Mouse (Mus musculus): Measurements from ENCODE around the gene Olfr275. TPM values are rescaled to one million over a fixed set of nuclear protein-coding genes. Genes with fewer than 3 reads are reported as not detected.

The Olfr275 gene
- not detected for polyA plus RNA-seq (2014; fragmentation: Illumina TruSeq; extraction: RNeasy Lipid Tissue Mini Kit (QIAGEN cat#74804); ENCODE audit: low read depth, low replicate concordance)

DNA sequence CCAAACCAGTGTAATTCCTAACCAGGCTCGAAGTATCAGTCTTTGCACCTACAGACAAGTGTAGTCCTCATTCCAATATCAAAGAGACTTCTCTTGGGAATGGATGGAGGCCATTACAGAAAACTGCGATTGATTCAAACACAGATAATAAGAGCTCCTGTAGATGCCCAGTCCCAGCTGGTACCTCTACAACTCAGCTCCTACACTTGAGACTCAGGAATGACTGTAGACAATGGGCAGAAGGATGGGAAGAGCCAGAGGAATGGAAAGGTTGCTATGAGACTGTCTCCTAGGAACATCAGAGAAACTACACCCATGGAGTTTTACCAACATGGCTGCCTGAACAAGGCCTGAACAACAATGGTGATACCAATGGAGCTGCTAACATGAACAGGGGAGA lies at the start of gene Olfr275:
Gene Olfr275 (plus strand): TSS at position 301 of the 400 bp plus-strand sequence.

DNA sequence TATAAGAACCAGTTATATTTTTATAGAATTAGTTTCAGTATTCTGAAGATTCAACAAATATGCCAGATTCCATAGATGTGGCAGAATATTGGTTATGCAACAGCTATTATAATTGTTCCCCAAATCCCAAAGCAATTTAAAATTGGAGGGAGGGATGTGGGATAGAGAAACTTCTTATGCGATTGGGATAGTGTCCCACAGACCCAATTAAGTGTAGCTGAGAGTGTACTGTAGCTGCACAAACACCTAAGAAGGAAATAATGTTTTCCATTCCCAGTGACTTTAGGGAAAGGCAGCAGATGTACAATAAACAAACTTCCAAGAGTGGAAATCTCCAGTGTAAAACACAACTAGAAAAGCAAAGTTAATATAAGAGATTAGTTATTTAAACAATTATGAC lies 44.7 kb downstream of the Olfr275 start, which contains the start of gene Olfr273:
Gene Olfr273 (minus strand): TSS at position 101 of the 400 bp plus-strand sequence.

Other genes with a start within 250 kb of the Olfr275 start
- not detected for gene Toporsl, start 218.3 kb upstream of the Olfr275 start, polyA plus RNA-seq (2014; fragmentation: Illumina TruSeq; extraction: RNeasy Lipid Tissue Mini Kit (QIAGEN cat#74804); ENCODE audit: low read depth, low replicate concordance)
- gene Olfr273, start 44.6 kb downstream of the Olfr275 start, polyA plus RNA-seq (2014; fragmentation: Illumina TruSeq; extraction: RNeasy Lipid Tissue Mini Kit (QIAGEN cat#74804); ENCODE audit: low read depth, low replicate concordance), result not detected
- gene Olfr272, start 104.6 kb downstream of the Olfr275 start, polyA plus RNA-seq (2014; fragmentation: Illumina TruSeq; extraction: RNeasy Lipid Tissue Mini Kit (QIAGEN cat#74804); ENCODE audit: low read depth, low replicate concordance), result not detected
- gene Olfr270, start 149.9 kb downstream of the Olfr275 start, polyA plus RNA-seq (2014; fragmentation: Illumina TruSeq; extraction: RNeasy Lipid Tissue Mini Kit (QIAGEN cat#74804); ENCODE audit: low read depth, low replicate concordance), result not detected
- not detected for gene Nipsnap3a, start 174.7 kb downstream of the Olfr275 start, polyA plus RNA-seq (2014; fragmentation: Illumina TruSeq; extraction: RNeasy Lipid Tissue Mini Kit (QIAGEN cat#74804); ENCODE audit: low read depth, low replicate concordance)
- 6.2 TPM for gene Nipsnap3b, start 197.3 kb downstream of the Olfr275 start, polyA plus RNA-seq (2014; fragmentation: Illumina TruSeq; extraction: RNeasy Lipid Tissue Mini Kit (QIAGEN cat#74804); ENCODE audit: low read depth, low replicate concordance)